8 mouse cellular contexts compared by ENCODE assay signal in the genomic region with DNA sequence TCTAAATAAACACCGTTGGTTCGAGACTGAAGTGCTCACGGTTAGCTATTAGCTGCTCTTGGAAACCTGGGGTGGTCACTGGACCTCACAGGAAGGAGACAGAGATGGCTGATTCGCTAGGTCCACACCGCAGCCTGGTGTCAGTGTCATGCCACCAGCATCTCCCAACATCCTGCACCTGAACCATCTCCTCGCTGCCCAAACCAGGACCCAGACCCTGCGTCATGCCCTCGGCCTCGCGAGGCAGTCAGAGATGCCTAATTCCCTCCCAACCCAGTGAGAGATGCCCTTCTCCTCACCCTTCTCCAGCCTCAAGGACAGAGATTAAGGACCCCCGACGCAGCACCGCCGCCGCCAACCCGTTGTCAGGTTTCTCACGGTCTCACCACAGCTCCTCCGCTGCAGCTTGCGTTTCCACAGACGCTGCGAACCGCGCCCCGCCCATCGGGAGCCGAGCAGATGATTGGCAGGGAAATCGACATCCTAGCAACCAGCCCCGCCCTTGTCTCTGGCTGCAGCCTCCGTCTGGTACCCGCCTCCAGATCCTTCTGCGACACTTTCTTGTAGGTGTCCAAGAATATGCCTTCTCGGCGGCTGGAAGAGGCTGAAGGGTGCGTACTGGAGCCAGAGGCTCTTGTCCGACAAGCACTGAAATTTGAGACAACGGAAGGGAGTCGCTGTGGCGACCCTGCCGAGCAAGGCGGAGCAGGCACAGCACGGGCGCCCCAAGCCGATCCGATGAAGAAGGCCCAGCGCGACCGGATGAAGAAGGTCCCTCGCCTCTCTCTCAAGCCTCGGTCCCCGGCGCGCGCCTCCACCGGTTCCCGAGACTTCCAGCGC. TPM values are rescaled to one million over a fixed set of nuclear protein-coding genes. Genes with fewer than 3 reads are reported as not detected.
DNase-seq lines count a peak whose midpoint lies in the region; ATAC-seq and TF ChIP-seq lines count a peak whose summit lies in the region.

TSS of gene Dzank1 (minus strand) at position 434 of the 840 bp plus-strand sequence.
TSS of gene Polr3f (plus strand) at position 738 of the 840 bp plus-strand sequence.

- ATAC-seq in embryonic facial prominence, embryonic 14.5 days (ENCODE audit: low read depth): peak; percentile 98
- ATAC-seq in limb, embryonic 13.5 days (ENCODE audit: low FRiP score, low read depth): peak; percentile 99
- peak; percentile 98 for ATAC-seq in midbrain, embryonic 16.5 days

- peak; percentile 55; the same call in 1 of the 2 replicates for TF ChIP-seq EP300 in heart, adult 2 months (IDR thresholded peaks at IDR 0.05; ENCODE audit: insufficient read depth, low read depth, low read length)

- H3K27ac ChIP-seq in embryonic facial prominence, embryonic 14.5 days (replicated peaks; ENCODE audit: low read depth, low read length): peak within 1 kb of the TSS; percentile 94
- peak within 1 kb of the TSS; percentile 97 for H3K27ac ChIP-seq in heart, adult 2 months
- peak within 1 kb of the TSS; percentile 73 for H3K27ac ChIP-seq in limb, embryonic 13.5 days
- peak within 1 kb of the TSS; percentile 97 for H3K27ac ChIP-seq in midbrain, embryonic 16.5 days (ENCODE audit: low read length)

- peak within 1 kb of the TSS; percentile 98 for H3K4me3 ChIP-seq in embryonic facial prominence, embryonic 14.5 days (ENCODE audit: low read depth, low read length)
- H3K4me3 ChIP-seq in heart, adult 2 months: peak within 1 kb of the TSS; percentile 99
- peak within 1 kb of the TSS; percentile 97 for H3K4me3 ChIP-seq in limb, embryonic 13.5 days
- peak within 1 kb of the TSS; percentile 57 for H3K4me3 ChIP-seq in midbrain, embryonic 16.5 days (ENCODE audit: low read depth, low read length)

- intact Hi-C loops in heart, adult 2 months (cut with DNase I): loop anchor here (2.0 to 10.0 kb wide), 3 partner anchors 30 to 162 kb away; partner anchors contain the start of genes Kat14, Pet117 and Sec23b

- H3K27me3 ChIP-seq in embryonic facial prominence, embryonic 14.5 days (replicated peaks; ENCODE audit: control insufficient read depth, insufficient read depth, low read length): 0 out of 2 replicates have a peak, but pooled peaks cover 11% of the 10 kb centered on the region
- no peaks in the 10 kb centered on the region; the same call in 1 of the 2 replicates for H3K27me3 ChIP-seq in heart, adult 2 months (ENCODE audit: control insufficient read depth, insufficient read depth, low read length)
- H3K27me3 ChIP-seq in limb, embryonic 13.5 days: peaks cover 16% of the 10 kb centered on the region
- no peaks in the 10 kb centered on the region for H3K27me3 ChIP-seq in midbrain, embryonic 16.5 days (ENCODE audit: control insufficient read depth, insufficient read depth, low read depth, low read length)

- TF ChIP-seq POLR2A in heart, adult 2 months (IDR thresholded peaks at IDR 0.05; ENCODE audit: insufficient read depth, low read depth, low read length): peak; percentile 54; the same call in 1 of the 2 replicates

- H3K9me3 ChIP-seq in embryonic facial prominence, embryonic 14.5 days (ENCODE audit: control insufficient read depth, low read length): no peaks in the 10 kb centered on the region
- H3K9me3 ChIP-seq in limb, embryonic 13.5 days: no peaks in the 10 kb centered on the region
- no peaks in the 10 kb centered on the region for H3K9me3 ChIP-seq in midbrain, embryonic 16.5 days (replicated peaks; ENCODE audit: control insufficient read depth, low read length, poor library complexity, severe bottlenecking)

- H3K79me2 ChIP-seq in heart, adult 2 months (replicated peaks; ENCODE audit: control insufficient read depth, insufficient read depth, low read length): 0 out of 2 replicates have a peak, but pooled peaks cover 2% of the 10 kb centered on the region

- H3K36me3 ChIP-seq in embryonic facial prominence, embryonic 14.5 days (ENCODE audit: control insufficient read depth, insufficient read depth, low read length): peaks cover 20% of the 10 kb centered on the region
- no peaks in the 10 kb centered on the region; the same call in 1 of the 2 replicates for H3K36me3 ChIP-seq in heart, adult 2 months (ENCODE audit: control insufficient read depth, insufficient read depth, low read length)
- H3K36me3 ChIP-seq in limb, embryonic 13.5 days: peaks cover 14% of the 10 kb centered on the region
- no peaks in the 10 kb centered on the region for H3K36me3 ChIP-seq in midbrain, embryonic 16.5 days (ENCODE audit: control insufficient read depth, insufficient read depth, low read length)

- peak within 1 kb of the TSS; percentile 95 for H3K9ac ChIP-seq in embryonic facial prominence, embryonic 14.5 days (ENCODE audit: low read depth, low read length)
- peak within 1 kb of the TSS; percentile 68 for H3K9ac ChIP-seq in heart, adult 2 months (ENCODE audit: low read depth, low read length)
- peak within 1 kb of the TSS; percentile 93 for H3K9ac ChIP-seq in limb, embryonic 13.5 days
- H3K9ac ChIP-seq in midbrain, embryonic 16.5 days (ENCODE audit: low read depth, low read length): peak within 1 kb of the TSS; percentile 66

- peak; percentile 99 for DNase-seq in 3T3-L1 (ENCODE audit: low read depth, low spot score)
- peak; percentile 86 to 90 for DNase-seq in adrenal gland, postnatal 4 days (ENCODE audit: low spot score in 2 of 2)
- peak; percentile 99 for DNase-seq in embryonic facial prominence, embryonic 14.5 days (ENCODE audit: low spot score)
- peak; percentile 97 to 98 for DNase-seq in heart, adult 2 months
- DNase-seq in kidney, adult 8-10 months: peak; percentile 98
- peak; percentile 93 to 98 for DNase-seq in spleen, postnatal 10 days (ENCODE audit: low spot score in 2 of 2)

- TF ChIP-seq CTCF in heart, adult 2 months (IDR thresholded peaks at IDR 0.05): no peak

- 3% methylated on average over 24 of the region's 56 CpGs for WGBS in embryonic facial prominence, embryonic 14.5 days
- WGBS in heart, adult 2 months: under 1% methylated on average over 56 of the region's 56 CpGs
- WGBS in limb, embryonic 13.5 days: 1% methylated on average over 56 of the region's 56 CpGs
- WGBS in midbrain, embryonic 16.5 days: under 1% methylated on average over 56 of the region's 56 CpGs

- H3K4me2 ChIP-seq in embryonic facial prominence, embryonic 14.5 days (ENCODE audit: low read depth, low read length): peak within 1 kb of the TSS; percentile 78
- H3K4me2 ChIP-seq in limb, embryonic 13.5 days (replicated peaks): peak within 1 kb of the TSS; percentile 79
- peak within 1 kb of the TSS; percentile 95 for H3K4me2 ChIP-seq in midbrain, embryonic 16.5 days (ENCODE audit: low read length)

- H3K4me1 ChIP-seq in embryonic facial prominence, embryonic 14.5 days (ENCODE audit: control insufficient read depth, insufficient read depth, low read length): peaks cover 6% of the 10 kb centered on the region; the same call in 1 of the 2 replicates
- H3K4me1 ChIP-seq in heart, adult 2 months (ENCODE audit: control insufficient read depth, insufficient read depth, low read length): peaks cover 1% of the 10 kb centered on the region; the same call in 1 of the 2 replicates
- H3K4me1 ChIP-seq in limb, embryonic 13.5 days: peaks cover 14% of the 10 kb centered on the region
- peaks cover 23% of the 10 kb centered on the region for H3K4me1 ChIP-seq in midbrain, embryonic 16.5 days (ENCODE audit: control insufficient read depth, insufficient read depth, low read length)

RNA-seq across cellular contexts. Expression of gene Dzank1, which starts in this region (rescaled TPM):
- 1 to 10 TPM; 4.1 to 5.7 TPM for total RNA-seq in adrenal gland, postnatal 4 days (2021)
- polyA plus RNA-seq in embryonic facial prominence, embryonic 14.5 days (2014; fragmentation: Nextera tagmentation; extraction: Ambion mirVana): 1.5 and 2.6 TPM in 2 replicates
- under 1 TPM; 0.63 to 0.66 TPM for total RNA-seq in heart, adult 2 months (2021)
- 0.49 and 0.76 TPM in 2 replicates for polyA plus RNA-seq in heart, adult 2 months (2012; rRNA removed)
- polyA plus RNA-seq in limb, embryonic 13.5 days (2015; fragmentation: Nextera tagmentation; extraction: Ambion mirVana): 0.82 and 2.2 TPM in 2 replicates
- 18.3 and 20.4 TPM in 2 replicates for polyA plus RNA-seq in midbrain, embryonic 16.5 days (2015; fragmentation: Nextera tagmentation; extraction: Ambion mirVana)

RNA-seq across cellular contexts. Expression of gene Polr3f, which starts in this region (rescaled TPM):
- 10 to 100 TPM; 30.5 to 31.6 TPM for total RNA-seq in adrenal gland, postnatal 4 days (2021)
- 20.7 and 24.0 TPM in 2 replicates for polyA plus RNA-seq in embryonic facial prominence, embryonic 14.5 days (2014; fragmentation: Nextera tagmentation; extraction: Ambion mirVana)
- 10 to 100 TPM; 10.4 to 12.1 TPM for total RNA-seq in heart, adult 2 months (2021)
- 4.0 and 8.8 TPM in 2 replicates for polyA plus RNA-seq in heart, adult 2 months (2012; rRNA removed)
- polyA plus RNA-seq in limb, embryonic 13.5 days (2015; fragmentation: Nextera tagmentation; extraction: Ambion mirVana): 32.5 and 33.1 TPM in 2 replicates
- polyA plus RNA-seq in midbrain, embryonic 16.5 days (2015; fragmentation: Nextera tagmentation; extraction: Ambion mirVana): 24.3 and 26.4 TPM in 2 replicates

Comparison
In these comparisons a context has a peak if more than half of its experiments do, and no peak if none do; other contexts are left out.
1. Peak in every context shown above with its lines: DNase-seq, ATAC-seq, H3K4me3 ChIP-seq and H3K27ac ChIP-seq.